Mouse (Mus musculus) forebrain, embryonic 14.5 days (tissue): ENCODE data around the gene Entpd8. TPM values are rescaled to one million over a fixed set of nuclear protein-coding genes. Genes with fewer than 3 reads are reported as not detected.

Experiments used
- microRNA-seq: library from miRNA; unstranded; fragments of <30 nt; microRNA quantifications from one replicate; pipeline ENCODE4, GENCODE M21; 2016
- polyA plus RNA-seq: library from polyadenylated mRNA; unstranded; fragments of >200 nt; fragmentation: Nextera tagmentation; extraction: Ambion mirVana; gene quantifications from 2 replicates; pipeline ENCODE4 v1.2.1, GENCODE M21; 2014

Entpd8 gene
- polyA plus RNA-seq, 1 experiment from 2014 or later: not detected

Small RNAs within 50 kb of the gene (microRNA-seq; reads per million reads assigned to microRNA genes)
- gene Gm24328 (not detected), gene Mir7664 (not detected)

Other genes starting within 250 kb of the Entpd8 start
- gene Ehmt1, start 160.7 kb upstream of the Entpd8 start, polyA plus RNA-seq: 76.7 and 90.7 TPM in 2 replicates
- 16.6 and 20.5 TPM in 2 replicates for gene Arrdc1, start 145.1 kb upstream of the Entpd8 start, polyA plus RNA-seq
- gene Zmynd19, start 130.5 kb upstream of the Entpd8 start, polyA plus RNA-seq: 8.6 and 12.7 TPM in 2 replicates
- gene Dph7, start 117.9 kb upstream of the Entpd8 start, polyA plus RNA-seq: 38.0 and 44.3 TPM in 2 replicates
- gene Mrpl41, start 105.2 kb upstream of the Entpd8 start, polyA plus RNA-seq: 178 and 193 TPM in 2 replicates
- 2.8 and 4.1 TPM in 2 replicates for gene Pnpla7, start 104.3 kb upstream of the Entpd8 start, polyA plus RNA-seq
- gene Nsmf, start 25.9 kb upstream of the Entpd8 start, polyA plus RNA-seq: 96.1 and 123 TPM in 2 replicates
- gene Noxa1, start 14.8 kb downstream of the Entpd8 start, polyA plus RNA-seq: not detected in 2 replicates
- 18.6 and 22.1 TPM in 2 replicates for gene Nrarp, start 100.5 kb downstream of the Entpd8 start, polyA plus RNA-seq
- gene Tor4a, start 116.6 kb downstream of the Entpd8 start, polyA plus RNA-seq: 0.97 and 1.9 TPM in 2 replicates
- gene Nelfb, start 131.2 kb downstream of the Entpd8 start, polyA plus RNA-seq: 68.8 and 73.5 TPM in 2 replicates
- gene Stpg3, start 134.3 kb downstream of the Entpd8 start, polyA plus RNA-seq: not detected in 2 replicates
- 1.1 TPM in 1 of 2 replicates, not detected in the other for gene Fam166a, start 138.4 kb downstream of the Entpd8 start, polyA plus RNA-seq
- 392 and 409 TPM in 2 replicates for gene Tubb4b, start 144.4 kb downstream of the Entpd8 start, polyA plus RNA-seq
- gene Slc34a3, start 154.1 kb downstream of the Entpd8 start, polyA plus RNA-seq: 0.10 TPM in 1 of 2 replicates, not detected in the other
- gene Rnf224, start 156.5 kb downstream of the Entpd8 start, polyA plus RNA-seq: not detected in 2 replicates
- 67.4 and 98.5 TPM in 2 replicates for gene Rnf208, start 162.0 kb downstream of the Entpd8 start, polyA plus RNA-seq
- gene Cysrt1, start 162.1 kb downstream of the Entpd8 start, polyA plus RNA-seq: not detected in 2 replicates
- gene AL732309.1, start 166.6 kb downstream of the Entpd8 start, polyA plus RNA-seq: 4.7 and 6.0 TPM in 2 replicates
- gene Tmem203, start 175.1 kb downstream of the Entpd8 start, polyA plus RNA-seq: 14.7 and 17.4 TPM in 2 replicates
- 6.6 and 9.9 TPM in 2 replicates for gene Tprn, start 182.3 kb downstream of the Entpd8 start, polyA plus RNA-seq
- 258 and 281 TPM in 2 replicates for gene Ssna1, start 192.1 kb downstream of the Entpd8 start, polyA plus RNA-seq
- gene Anapc2, start 192.2 kb downstream of the Entpd8 start, polyA plus RNA-seq: 105 and 123 TPM in 2 replicates
- gene Tmem210, start 207.8 kb downstream of the Entpd8 start, polyA plus RNA-seq: not detected in 2 replicates
- gene Lrrc26, start 209.6 kb downstream of the Entpd8 start, polyA plus RNA-seq: 0.25 TPM in 1 of 2 replicates, not detected in the other
- 17.0 and 21.1 TPM in 2 replicates for gene Grin1, start 238.9 kb downstream of the Entpd8 start, polyA plus RNA-seq